Mouse (Mus musculus) ES-Bruce4 (cell line): ENCODE data around the gene Aamp.

ENCODE experiments used
- CTCF ChIP-seq: IDR thresholded peaks from one replicate; pipeline ENCODE4 v1.8.1; 2011; ENCODE audit warnings: low read depth, low read length
- POLR2A ChIP-seq: IDR thresholded peaks from one replicate; pipeline ENCODE4 v1.8.1; 2011; ENCODE audit warnings: low read length; ENCODE audit not compliant: insufficient read depth

GRCm38 (mm10) chr1:74302229-74302628 is 17.7 kb upstream of the Aamp start:
- no peak for TF ChIP-seq POLR2A
- no peak for TF ChIP-seq CTCF
